10 mouse cellular contexts compared by ENCODE assay signal in genomic region chr3:107757365-107758129, GRCm38 (mm10). TPM values are rescaled to one million over a fixed set of nuclear protein-coding genes. Genes with fewer than 3 reads are reported as not detected.
DNase-seq lines count a peak whose midpoint lies in the region; ATAC-seq lines count a peak whose summit lies in the region.
"Had no signal": no experiment of that assay in that cellular context is flagged by ENCODE, and none has a peak within 500 bp of the region (broad histone marks: within the 10 kb centered on the region; RNA-seq: fewer than 3 reads in every experiment).

No protein-coding gene starts in this region.

- peaks cover 30% of the 10 kb centered on the region for H3K4me1 ChIP-seq in heart, embryonic 12.5 days (replicated peaks)

- H3K27ac ChIP-seq in heart, embryonic 12.5 days (ENCODE audit: poor library complexity, severe bottlenecking): no peak overlapping the region
- H3K27ac ChIP-seq: midbrain, embryonic 13.5 days had no signal

- no peak for ATAC-seq in heart, embryonic 12.5 days (ENCODE audit: insufficient number of reproducible peaks, low FRiP score)
- ATAC-seq: midbrain, embryonic 13.5 days had no signal

- peaks cover 18% of the 10 kb centered on the region for H3K36me3 ChIP-seq in heart, embryonic 12.5 days
- H3K36me3 ChIP-seq: G1E had no signal

- no peaks in the 10 kb centered on the region for H3K27me3 ChIP-seq in heart, embryonic 12.5 days (replicated peaks)
- H3K27me3 ChIP-seq: midbrain, embryonic 13.5 days had no signal

- 84% methylated on average over 5 of the region's 5 CpGs for WGBS in heart, embryonic 12.5 days

- peak overlapping the region; percentile 3; the same call in 1 of the 2 replicates for H3K9ac ChIP-seq in heart, embryonic 12.5 days

- H3K9me3 ChIP-seq in heart, embryonic 12.5 days (replicated peaks): no peaks in the 10 kb centered on the region
- H3K9me3 ChIP-seq: G1E; midbrain, embryonic 13.5 days had no signal

- no peak overlapping the region for H3K4me3 ChIP-seq in heart, embryonic 12.5 days

- DNase-seq in heart, postnatal 4 days: no peak
- peak; percentile 62 for DNase-seq in NIH3T3 (ENCODE audit: low read depth)
- DNase-seq in cerebellum, postnatal 25 days: peak; percentile 65 to 70
- peak; percentile 81 to 90 for DNase-seq in layer of hippocampus, postnatal 14 days (ENCODE audit: low spot score in 2 of 2)
- no peak for DNase-seq in embryo, embryonic 10 days (ENCODE audit: low spot score)
- DNase-seq in ovary, postnatal 14 days (ENCODE audit: low spot score): no peak
- no peak for DNase-seq in frontal cortex, postnatal 14 days (ENCODE audit: low spot score in 2 of 2)

- peak overlapping the region; percentile 94 for H3K4me2 ChIP-seq in heart, embryonic 12.5 days

RNA-seq across cellular contexts. Expression of gene Csf1, which starts 2.7 kb away (rescaled TPM):
- 12.7 and 12.8 TPM in 2 replicates for polyA plus RNA-seq in heart, embryonic 12.5 days (2016; fragmentation: Nextera tagmentation; extraction: Ambion mirVana)
- total RNA-seq in heart, postnatal 4 days (2021): 10 to 100 TPM; 14.8 to 15.4 TPM
- total RNA-seq in layer of hippocampus, postnatal 14 days (2021): 10 to 100 TPM; 11.9 to 13.3 TPM

Comparison
In these comparisons a context has a peak if more than half of its experiments do, and no peak if none do; other contexts are left out.
1. DNase-seq: peak in NIH3T3 (single experiment), cerebellum, postnatal 25 days (2 of 2) and layer of hippocampus, postnatal 14 days (2 of 2); none in heart, postnatal 4 days (single experiment), embryo, embryonic 10 days (single experiment), ovary, postnatal 14 days (single experiment) and frontal cortex, postnatal 14 days (0 of 2).